8 mouse cellular contexts compared by ENCODE assay signal in genomic region chr1:134065241-134065809, GRCm38 (mm10). TPM values are rescaled to one million over a fixed set of nuclear protein-coding genes. Genes with fewer than 3 reads are reported as not detected.
DNase-seq lines count a peak whose midpoint lies in the region; ATAC-seq and TF ChIP-seq lines count a peak whose summit lies in the region.

No protein-coding gene starts in this region.

- WGBS in forebrain, embryonic 13.5 days: 73% methylated on average over 4 of the region's 4 CpGs
- 62% methylated on average over 4 of the region's 4 CpGs for WGBS in limb, embryonic 15.5 days

- H3K79me2 ChIP-seq in myocyte (ENCODE audit: control insufficient read depth, insufficient read depth): no peaks in the 10 kb centered on the region

- peak overlapping the region; percentile 12; the same call in 1 of the 2 replicates for H3K27ac ChIP-seq in left cerebral cortex, adult 2 months
- H3K27ac ChIP-seq in forebrain, embryonic 13.5 days: peak overlapping the region; percentile 99
- peak overlapping the region; percentile 57; the same call in 1 of the 2 replicates for H3K27ac ChIP-seq in limb, embryonic 15.5 days

- H3K36me3 ChIP-seq in forebrain, embryonic 13.5 days (ENCODE audit: poor library complexity, severe bottlenecking): no peaks in the 10 kb centered on the region
- no peaks in the 10 kb centered on the region for H3K36me3 ChIP-seq in limb, embryonic 15.5 days
- no peaks in the 10 kb centered on the region for H3K36me3 ChIP-seq in myocyte (ENCODE audit: control insufficient read depth, insufficient read depth)

- TF ChIP-seq CTCF in left cerebral cortex, adult 2 months (IDR thresholded peaks at IDR 0.05): no peak

- H3K27me3 ChIP-seq in forebrain, embryonic 13.5 days: no peaks in the 10 kb centered on the region
- H3K27me3 ChIP-seq in limb, embryonic 15.5 days: no peaks in the 10 kb centered on the region
- H3K27me3 ChIP-seq in myocyte (ENCODE audit: control insufficient read depth, insufficient read depth, insufficient read length): no peaks in the 10 kb centered on the region

- H3K9me3 ChIP-seq in forebrain, embryonic 13.5 days (replicated peaks): no peaks in the 10 kb centered on the region
- no peaks in the 10 kb centered on the region for H3K9me3 ChIP-seq in limb, embryonic 15.5 days

- no peak for ATAC-seq in forebrain, embryonic 13.5 days
- ATAC-seq in limb, embryonic 15.5 days (ENCODE audit: insufficient number of reproducible peaks, low FRiP score, low TSS enrichment, low read depth): no peak
- ATAC-seq in cerebellum, adult (ENCODE audit: insufficient number of reproducible peaks, low FRiP score, low TSS enrichment): no peak

- intact Hi-C loops in left cerebral cortex, adult 2 months (cut with DNase I): no loop called here

- H3K4me1 ChIP-seq in forebrain, embryonic 13.5 days: peaks cover 92% of the 10 kb centered on the region
- H3K4me1 ChIP-seq in limb, embryonic 15.5 days: peaks cover 65% of the 10 kb centered on the region

- DNase-seq in left cerebral cortex, adult 2 months (ENCODE audit: extremely low spot score in 1 of 2, low spot score in 2 of 2): no peak
- no peak for DNase-seq in left cerebral cortex, adult 18-20 months (ENCODE audit: low spot score in 2 of 2)
- DNase-seq in retina, embryonic 14.5 days (ENCODE audit: low spot score): no peak
- no peak for DNase-seq in cerebellum, adult 18-20 months

- H3K4me3 ChIP-seq in left cerebral cortex, adult 2 months: no peak overlapping the region
- no peak overlapping the region for H3K4me3 ChIP-seq in forebrain, embryonic 13.5 days
- no peak overlapping the region for H3K4me3 ChIP-seq in limb, embryonic 15.5 days
- H3K4me3 ChIP-seq in myocyte: no peak overlapping the region

- no peak overlapping the region for H3K9ac ChIP-seq in forebrain, embryonic 13.5 days
- no peak overlapping the region for H3K9ac ChIP-seq in limb, embryonic 15.5 days

- no peak overlapping the region for H3K4me2 ChIP-seq in forebrain, embryonic 13.5 days
- no peak overlapping the region for H3K4me2 ChIP-seq in limb, embryonic 15.5 days
- no peak overlapping the region for H3K4me2 ChIP-seq in myocyte (ENCODE audit: low read depth)

- no peak for TF ChIP-seq POLR2A in myocyte (IDR thresholded peaks at IDR 0.05; ENCODE audit: insufficient read length, low read depth)

- H3ac ChIP-seq in myocyte (ENCODE audit: control insufficient read depth, insufficient read length): no peak overlapping the region

TF ChIP-seq in myocyte, 11 proteins besides CTCF, POLR2A, EP300 and RAD21:
- TF ChIP-seq CEBPB (IDR thresholded peaks at IDR 0.05; ENCODE audit: insufficient read depth, poor library complexity, severe bottlenecking): 0 out of 2 replicates have a peak, but pooled peaks have one; percentile 21
- no peak for TF ChIP-seq SRF (IDR thresholded peaks at IDR 0.05; ENCODE audit: control insufficient read depth, insufficient read length, low read depth)
- no peak for TF ChIP-seq MYOD1 (IDR thresholded peaks at IDR 0.05; ENCODE audit: control insufficient read depth in 1 of 3, insufficient read length in 2 of 3, low read depth in 2 of 3)
- no peak for TF ChIP-seq MAX (IDR thresholded peaks at IDR 0.05; ENCODE audit: low read depth)
- TF ChIP-seq REST (IDR thresholded peaks at IDR 0.05; ENCODE audit: insufficient read depth, insufficient read length): no peak
- TF ChIP-seq TCF3 (IDR thresholded peaks at IDR 0.05; ENCODE audit: insufficient read length, low read depth): no peak
- TF ChIP-seq E2F4 (IDR thresholded peaks at IDR 0.05; ENCODE audit: insufficient read depth): no peak

RNA-seq across cellular contexts. Expression of gene Btg2, which starts 13.6 kb away (rescaled TPM):
- total RNA-seq in left cerebral cortex, adult 2 months (2021): 10 to 100 TPM; 26.2 to 28.3 TPM
- total RNA-seq in left cerebral cortex, adult 18-20 months (2021): 10 to 100 TPM; 18.7 to 22.2 TPM
- polyA plus RNA-seq in forebrain, embryonic 13.5 days (2015; fragmentation: Nextera tagmentation; extraction: Ambion mirVana): 122 and 129 TPM in 2 replicates
- polyA plus RNA-seq in limb, embryonic 15.5 days (2015; fragmentation: Nextera tagmentation; extraction: Ambion mirVana): 30.9 and 35.1 TPM in 2 replicates
- 13.8 TPM for polyA plus RNA-seq in myocyte (2012; fragmentation: generic; extraction: Trizol)

RNA-seq across cellular contexts. Expression of gene Fmod, which starts 28.3 kb away (rescaled TPM):
- 10 to 100 TPM; 15.8 to 23.8 TPM for total RNA-seq in left cerebral cortex, adult 2 months (2021)
- 10 to 100 TPM; 27.5 to 28.4 TPM for total RNA-seq in left cerebral cortex, adult 18-20 months (2021)
- 1.2 and 1.6 TPM in 2 replicates for polyA plus RNA-seq in forebrain, embryonic 13.5 days (2015; fragmentation: Nextera tagmentation; extraction: Ambion mirVana)
- 147 and 186 TPM in 2 replicates for polyA plus RNA-seq in limb, embryonic 15.5 days (2015; fragmentation: Nextera tagmentation; extraction: Ambion mirVana)
- polyA plus RNA-seq in myocyte (2012; fragmentation: generic; extraction: Trizol): 0.23 TPM

RNA-seq across cellular contexts. Expression of gene Chit1, which starts 45.7 kb away (rescaled TPM):
- total RNA-seq in left cerebral cortex, adult 2 months (2021): not detected
- not detected for total RNA-seq in left cerebral cortex, adult 18-20 months (2021)
- 0.17 TPM in 1 of 2 replicates, not detected in the other for polyA plus RNA-seq in forebrain, embryonic 13.5 days (2015; fragmentation: Nextera tagmentation; extraction: Ambion mirVana)
- polyA plus RNA-seq in limb, embryonic 15.5 days (2015; fragmentation: Nextera tagmentation; extraction: Ambion mirVana): 0.50 and 0.59 TPM in 2 replicates
- polyA plus RNA-seq in myocyte (2012; fragmentation: generic; extraction: Trizol): 0.08 TPM

Comparison
In these comparisons a context has a peak if more than half of its experiments do, and no peak if none do; other contexts are left out.
1. H3K27ac ChIP-seq: peak in every context shown above with its lines; median percentile 99 in forebrain, embryonic 13.5 days; 57 in limb, embryonic 15.5 days; 12 in left cerebral cortex, adult 2 months.
2. RNA of gene Fmod, which starts 28.3 kb away (polyA plus RNA-seq): 147 to 186 TPM in limb, embryonic 15.5 days; 1.2 to 1.6 TPM in forebrain, embryonic 13.5 days and 0.23 TPM in myocyte (single experiment); every median in the first group is over 10 times any median in the second.